Mouse (Mus musculus) embryonic facial prominence, embryonic 13.5 days (tissue): Measurements from ENCODE around the gene Ccdc81. TPM values are rescaled to one million over a fixed set of nuclear protein-coding genes. Genes with fewer than 3 reads are reported as not detected.

Experiments
- ATAC-seq: fragments of 200-750 bp; cut with Nextera tagmentation; 2 replicates; pipeline ENCODE4 v1.8.0; 2017; ENCODE audit warnings: low read depth; ENCODE audit not compliant: insufficient number of reproducible peaks, insufficient read depth, low FRiP score, low TSS enrichment
- H3K27ac ChIP-seq: fragments of 300-500 bp; sonication (generic); 2 replicates; pipeline ENCODE4 v1.5.1; 2015; ENCODE audit warnings: moderate library complexity, mild to moderate bottlenecking, inconsistent platforms
- H3K27me3 ChIP-seq: fragments of 300-500 bp; sonication (generic); 2 replicates; pipeline ENCODE4 v1.6.1; 2015; ENCODE audit warnings: mild to moderate bottlenecking, inconsistent platforms
- H3K36me3 ChIP-seq: fragments of 300-500 bp; sonication (generic); 2 replicates; pipeline ENCODE4 v1.6.1; 2015; ENCODE audit warnings: mild to moderate bottlenecking, inconsistent platforms
- H3K4me1 ChIP-seq: fragments of 300-500 bp; sonication (generic); 2 replicates; pipeline ENCODE4 v1.6.1; 2015; ENCODE audit warnings: inconsistent platforms
- H3K4me2 ChIP-seq: fragments of 300-500 bp; sonication (generic); 2 replicates; pipeline ENCODE4 v1.6.1; 2015; ENCODE audit warnings: moderate library complexity, mild to moderate bottlenecking, inconsistent platforms
- H3K4me3 ChIP-seq: fragments of 300-500 bp; sonication (generic); 2 replicates; pipeline ENCODE4 v1.5.1; 2015; ENCODE audit warnings: mild to moderate bottlenecking, inconsistent platforms
- H3K9ac ChIP-seq: fragments of 300-500 bp; sonication (generic); 2 replicates; pipeline ENCODE4 v1.6.1; 2015; ENCODE audit warnings: mild to moderate bottlenecking, inconsistent platforms
- H3K9me3 ChIP-seq: fragments of 300-500 bp; sonication (generic); 2 replicates; pipeline ENCODE4 v1.6.1; 2016; ENCODE audit warnings: inconsistent platforms
- WGBS: fragments of 180-500 bp; shearing (Covaris S2); methylation state at CpG from one replicate; pipeline ENCODE4 v1.1.7; 2015; ENCODE audit warnings: mixed read lengths; 5-methylcytosine and 5-hydroxymethylcytosine counted together
- polyA plus RNA-seq: library from polyadenylated mRNA; unstranded; fragments of >200 nt; fragmentation: Nextera tagmentation; extraction: Ambion mirVana; gene quantifications from 2 replicates; pipeline ENCODE4 v1.2.1, GENCODE M21; 2015

Gene Ccdc81
- polyA plus RNA-seq, 1 experiment from 2014 or later: 0.31 TPM

DNA sequence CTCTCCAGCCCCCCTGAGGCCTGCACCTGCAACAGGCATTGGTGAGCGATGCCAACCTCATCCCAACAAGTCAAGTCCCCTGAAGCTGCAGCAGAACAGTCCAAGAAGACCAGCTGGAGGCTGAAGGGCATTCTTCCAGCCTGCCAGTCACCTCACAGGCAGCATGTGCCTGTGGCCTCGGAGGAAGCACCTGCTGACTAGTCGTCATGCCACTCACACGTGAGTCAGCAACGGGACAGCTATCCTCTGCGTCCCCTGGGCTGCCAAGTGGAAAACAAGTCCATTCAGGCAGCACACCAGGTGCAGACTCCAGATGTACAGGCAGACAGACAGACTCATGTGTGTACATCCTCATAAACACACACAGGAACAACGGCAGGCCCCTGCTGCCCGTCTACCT, 67.9 kb downstream of the Ccdc81 start:
- H3K27me3 ChIP-seq: no peaks in the 10 kb centered on the region
- H3K4me2 ChIP-seq: no peak overlapping the region
- H3K9me3 ChIP-seq: no peaks in the 10 kb centered on the region
- 74% methylated on average over 8 of the region's 8 CpGs for WGBS
- H3K27ac ChIP-seq: no peak overlapping the region
- no peak overlapping the region for H3K9ac ChIP-seq
- ATAC-seq: no peak
- H3K4me3 ChIP-seq: no peak overlapping the region
- no peaks in the 10 kb centered on the region for H3K36me3 ChIP-seq
- H3K4me1 ChIP-seq: peaks cover 6% of the 10 kb centered on the region; the same call in 1 of the 2 replicates

DNA sequence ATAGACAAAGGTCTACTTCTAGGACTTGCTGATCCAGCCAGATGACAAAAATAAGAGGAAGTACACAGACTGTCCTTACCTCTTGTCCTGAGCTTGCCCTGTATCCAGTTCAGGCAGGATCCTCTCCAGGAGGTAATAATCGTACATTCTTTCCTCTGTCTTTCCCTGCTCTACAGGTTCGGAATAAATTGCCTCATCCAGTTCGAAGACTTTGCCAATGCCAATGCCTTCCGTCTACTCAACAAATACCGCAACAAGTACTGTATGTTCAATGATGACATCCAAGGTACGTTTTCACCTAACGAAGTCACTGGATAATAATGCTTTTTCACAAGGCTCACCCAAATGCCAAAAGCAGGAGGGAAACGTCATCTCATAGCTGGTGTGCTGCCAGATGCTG, 69.9 kb downstream of the Ccdc81 start:
- Histone ChIP-seq H3K4me3 (no peak overlapping the region), H3K27ac (no peak overlapping the region), H3K27me3 (no peaks in the 10 kb centered on the region), H3K4me1 (peaks cover 7% of the 10 kb centered on the region), H3K4me2 (no peak overlapping the region), H3K9ac (no peak overlapping the region), H3K9me3 (no peaks in the 10 kb centered on the region), H3K36me3 (no peaks in the 10 kb centered on the region)
- ATAC-seq: no peak
- 88% methylated on average over 8 of the region's 8 CpGs for WGBS

DNA sequence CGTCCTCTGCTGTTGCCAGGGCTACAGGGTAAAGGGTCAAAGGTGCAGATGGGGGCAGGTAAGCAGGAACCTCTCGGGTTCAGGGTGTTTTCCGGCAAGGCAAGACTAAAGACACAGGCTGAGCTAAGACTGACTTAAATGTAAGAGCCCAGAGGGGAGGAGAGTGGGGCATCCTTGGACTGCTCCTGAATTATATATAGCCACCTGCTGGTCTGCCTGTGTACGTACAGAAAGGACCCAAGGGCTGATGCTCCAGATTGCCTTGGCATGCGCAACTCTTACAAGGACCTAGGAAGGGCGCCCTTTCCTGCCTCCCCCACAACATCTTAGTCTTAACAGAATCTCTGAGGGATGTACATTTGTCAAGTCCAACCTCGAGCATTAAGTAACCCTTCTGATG, 74.2 kb downstream of the Ccdc81 start:
- Histone ChIP-seq H3K4me3 (no peak overlapping the region), H3K4me1 (peaks cover 12% of the 10 kb centered on the region), H3K27ac (peak overlapping the region; percentile 71; the same call in 1 of the 2 replicates), H3K4me2 (no peak overlapping the region), H3K9me3 (no peaks in the 10 kb centered on the region), H3K27me3 (no peaks in the 10 kb centered on the region), H3K36me3 (no peaks in the 10 kb centered on the region), H3K9ac (0 out of 2 replicates have a peak overlapping the region, but pooled peaks have one; percentile 4)
- 64% methylated on average over 7 of the region's 7 CpGs for WGBS
- ATAC-seq: 0 out of 2 replicates have a peak, but pooled peaks have one; percentile 37

DNA sequence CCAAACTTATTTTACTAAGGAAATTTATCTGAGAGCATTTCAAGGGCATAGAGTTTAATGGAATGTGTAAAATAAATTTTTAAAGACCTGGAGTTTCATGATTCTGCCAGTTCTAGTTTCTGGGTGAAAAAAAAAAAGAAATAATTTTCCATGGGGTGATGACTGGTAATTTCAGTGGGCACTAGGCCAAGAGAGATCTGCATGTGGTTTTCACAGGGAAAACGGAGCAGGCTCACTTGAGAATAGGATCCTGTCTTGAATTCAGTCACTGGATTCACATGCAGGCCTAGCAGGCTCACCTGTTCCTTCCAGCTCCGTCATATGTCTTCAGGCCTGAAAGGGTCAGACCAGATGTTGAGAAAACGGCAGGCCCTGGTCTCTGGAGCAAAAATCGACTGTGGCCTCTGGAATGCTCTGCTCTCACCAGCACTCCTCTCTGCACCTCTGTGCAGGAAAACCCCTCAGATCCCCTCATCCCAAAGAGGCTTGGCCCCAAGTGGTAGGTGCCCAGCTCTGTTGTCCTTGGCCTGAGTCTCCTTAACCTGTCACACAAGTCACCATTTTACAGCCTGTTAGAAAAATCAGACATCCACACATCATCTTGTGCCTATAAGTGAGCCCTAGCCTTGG, 74.9 kb downstream of the Ccdc81 start:
- Histone ChIP-seq H3K4me2 (no peak overlapping the region), H3K4me1 (peaks cover 12% of the 10 kb centered on the region), H3K36me3 (no peaks in the 10 kb centered on the region), H3K9me3 (no peaks in the 10 kb centered on the region), H3K9ac (0 out of 2 replicates have a peak overlapping the region, but pooled peaks have one; percentile 4), H3K27me3 (no peaks in the 10 kb centered on the region), H3K27ac (peak overlapping the region; percentile 71), H3K4me3 (no peak overlapping the region)
- no peak for ATAC-seq
- 43% methylated on average over 4 of the region's 4 CpGs for WGBS

Other genes starting within 250 kb of the Ccdc81 start
- 132 TPM in 2 replicates for gene Hikeshi, start 37.6 kb upstream of the Ccdc81 start, polyA plus RNA-seq
- 78.6 and 86.0 TPM in 2 replicates for gene Eed, start 77.4 kb upstream of the Ccdc81 start, polyA plus RNA-seq
- 41.5 and 49.7 TPM in 2 replicates for gene Picalm, start 226.6 kb upstream of the Ccdc81 start, polyA plus RNA-seq